Mouse (Mus musculus): ENCODE results near the gene Ccdc175.

Ccdc175 gene

GRCm38 (mm10) chr12:72184929-72185328 lies at the start of gene Ccdc175:
TSS of gene Ccdc175 (minus strand) at chr12:72185029.
- DNase-seq (ENCODE audit: low spot score in 2 of 2) = no peak

- DNase-seq (ENCODE audit: low spot score in 2 of 2) = no peak
Measured at GRCm38 (mm10) chr12:72234151-72234550, 49.3 kb upstream of the Ccdc175 start.

GRCm38 (mm10) chr12:72232826-72233790 lies 48.3 kb upstream of the Ccdc175 start:
- no peak for DNase-seq (ENCODE audit: low spot score in 2 of 2)

- no peak for DNase-seq (ENCODE audit: low spot score in 2 of 2)
Measured at GRCm38 (mm10) chr12:72232176-72232575, 47.3 kb upstream of the Ccdc175 start.

GRCm38 (mm10) chr12:72229451-72230196 lies 44.8 kb upstream of the Ccdc175 start:
- no peak for DNase-seq (ENCODE audit: low spot score in 2 of 2)

GRCm38 (mm10) chr12:72227731-72228130 lies 42.9 kb upstream of the Ccdc175 start:
- no peak for DNase-seq (ENCODE audit: low spot score in 2 of 2)

GRCm38 (mm10) chr12:72225371-72225770 lies 40.5 kb upstream of the Ccdc175 start:
- DNase-seq (ENCODE audit: low spot score in 2 of 2) = no peak

- no peak for DNase-seq (ENCODE audit: low spot score in 2 of 2)
Measured at GRCm38 (mm10) chr12:72223557-72224102, 38.8 kb upstream of the Ccdc175 start.

- DNase-seq (ENCODE audit: low spot score in 2 of 2) = peak; percentile 47 to 70
Measured at GRCm38 (mm10) chr12:72213554-72213953, 28.7 kb upstream of the Ccdc175 start.

- DNase-seq (ENCODE audit: low spot score in 2 of 2) = no peak
Measured at GRCm38 (mm10) chr12:72200828-72201227, 16.0 kb upstream of the Ccdc175 start.

- peak; percentile 24 to 36 for DNase-seq (ENCODE audit: low spot score in 2 of 2)
Measured at GRCm38 (mm10) chr12:72197925-72198486, 13.2 kb upstream of the Ccdc175 start.

GRCm38 (mm10) chr12:72197434-72197833 lies 12.6 kb upstream of the Ccdc175 start:
- peak in 1 of 2 experiments; percentile 2 for DNase-seq (ENCODE audit: low spot score in 2 of 2)

GRCm38 (mm10) chr12:72179561-72179960 lies 5.3 kb downstream of the Ccdc175 start:
- DNase-seq (ENCODE audit: low spot score in 2 of 2) = no peak

GRCm38 (mm10) chr12:72178322-72178721 lies 6.5 kb downstream of the Ccdc175 start:
- DNase-seq (ENCODE audit: low spot score in 2 of 2) = no peak

GRCm38 (mm10) chr12:72158421-72158820 lies 26.4 kb downstream of the Ccdc175 start:
- peak in 1 of 2 experiments; percentile 7 for DNase-seq (ENCODE audit: low spot score in 2 of 2)

GRCm38 (mm10) chr12:72150786-72151185 lies 34.0 kb downstream of the Ccdc175 start:
- DNase-seq (ENCODE audit: low spot score in 2 of 2) = no peak

GRCm38 (mm10) chr12:72129203-72129602 lies 55.6 kb downstream of the Ccdc175 start:
- no peak for DNase-seq (ENCODE audit: low spot score in 2 of 2)

- DNase-seq (ENCODE audit: low spot score in 2 of 2) = no peak
Measured at GRCm38 (mm10) chr12:72115686-72116345, 69.0 kb downstream of the Ccdc175 start.

GRCm38 (mm10) chr12:72115126-72115525 lies 69.7 kb downstream of the Ccdc175 start:
- DNase-seq (ENCODE audit: low spot score in 2 of 2) = peak in 1 of 2 experiments; percentile 19

- peak; percentile 42 to 75 for DNase-seq (ENCODE audit: low spot score in 2 of 2)
Measured at GRCm38 (mm10) chr12:72104525-72105281, 80.1 kb downstream of the Ccdc175 start.

- no peak for DNase-seq (ENCODE audit: low spot score in 2 of 2)
Measured at GRCm38 (mm10) chr12:72104027-72104426, 80.8 kb downstream of the Ccdc175 start.
